Mouse (Mus musculus) cerebellum, adult (tissue): ENCODE measurements around the gene Olfr96.
A peak's percentile ranks its signal among the peaks of the same experiment; 100 is the strongest.

Experiments
- ATAC-seq: cut with Nextera tagmentation; 2 replicates; pipeline ENCODE4 v1.9.2; 2017; ENCODE audit warnings: mild to moderate bottlenecking, moderate library complexity, mixed read lengths; ENCODE audit not compliant: insufficient number of reproducible peaks, low FRiP score, low TSS enrichment

Olfr96 gene

GRCm38 (mm10) chr17:37270058-37270701, 50.2 kb downstream of the Olfr96 start, which contains the start of gene H2-M3:
Gene H2-M3 (plus strand): TSS chr17:37270220.
- peak; percentile 79 for ATAC-seq

GRCm38 (mm10) chr17:37270702-37271092, 50.8 kb downstream of the Olfr96 start:
- ATAC-seq: no peak

- ATAC-seq: no peak
These were observed 55.8 kb downstream of the Olfr96 start for GRCm38 (mm10) chr17:37275626-37276248.
